Mouse (Mus musculus) right cerebral cortex, postnatal 4 days (tissue): ENCODE measurements at regions not wholly inside any gene's neighbourhood (a gene's known extent, or its start where the extent isn't known, plus 50 kb on each side); places are given as distances from the start of the nearest gene placed in this dataset.
A peak's percentile ranks its signal among the peaks of the same experiment; 100 is the strongest.

Experiments
- DNase-seq: peaks from one replicate; pipeline ENCODE4 v3.0.0-alpha.2; 2022

- no peak for DNase-seq
These were observed 140.7 kb downstream of the Cd24a start for GRCm38 (mm10) chr10:43718768-43719167.

- DNase-seq: no peak
These were observed 143.3 kb downstream of the Cd24a start for GRCm38 (mm10) chr10:43721356-43721755.

- DNase-seq: no peak
These were observed 144.1 kb downstream of the Cd24a start for GRCm38 (mm10) chr10:43722164-43722563.

GRCm38 (mm10) chr10:43722711-43723614 is 144.9 kb downstream of the Cd24a start:
- no peak for DNase-seq

- DNase-seq: no peak
These were observed 145.5 kb downstream of the Cd24a start for GRCm38 (mm10) chr10:43723615-43723937.

- DNase-seq: no peak
These were observed 149.7 kb downstream of the Cd24a start for GRCm38 (mm10) chr10:43727746-43728145.

- no peak for DNase-seq
These were observed 151.1 kb downstream of the Cd24a start for GRCm38 (mm10) chr10:43729184-43729583.

GRCm38 (mm10) chr10:43733618-43734415 is 155.7 kb downstream of the Cd24a start:
- DNase-seq: no peak

GRCm38 (mm10) chr10:43739181-43739580 is 161.1 kb downstream of the Cd24a start:
- no peak for DNase-seq

GRCm38 (mm10) chr10:43739718-43740117 is 161.6 kb downstream of the Cd24a start:
- DNase-seq: no peak

GRCm38 (mm10) chr10:43740204-43740865 is 161.2 kb downstream of the Qrsl1 start:
- DNase-seq: peak; percentile 31

- no peak for DNase-seq
These were observed 160.0 kb downstream of the Qrsl1 start for GRCm38 (mm10) chr10:43741361-43742084.

- DNase-seq: no peak
These were observed 159.2 kb downstream of the Qrsl1 start for GRCm38 (mm10) chr10:43742085-43743054.

- no peak for DNase-seq
These were observed 158.1 kb downstream of the Qrsl1 start for GRCm38 (mm10) chr10:43743188-43744120.

- DNase-seq: no peak
These were observed 155.5 kb downstream of the Qrsl1 start for GRCm38 (mm10) chr10:43745931-43746630.

GRCm38 (mm10) chr10:43746631-43747001 is 154.9 kb downstream of the Qrsl1 start:
- DNase-seq: no peak

GRCm38 (mm10) chr10:43747541-43747940 is 154.0 kb downstream of the Qrsl1 start:
- no peak for DNase-seq

GRCm38 (mm10) chr10:43748300-43748699 is 153.2 kb downstream of the Qrsl1 start:
- no peak for DNase-seq

- DNase-seq: no peak
These were observed 151.9 kb downstream of the Qrsl1 start for GRCm38 (mm10) chr10:43749496-43750110.
